Comparison of ENCODE assay signal across 17 mouse cellular contexts in genomic region chr2:27470535-27470934, GRCm38 (mm10). TPM values are rescaled to one million over a fixed set of nuclear protein-coding genes. Genes with fewer than 3 reads are reported as not detected.
DNase-seq lines count a peak whose midpoint lies in the region; ATAC-seq lines count a peak whose summit lies in the region.
"Had no signal": no experiment of that assay in that cellular context is flagged by ENCODE, and none has a peak within 500 bp of the region (broad histone marks: within the 10 kb centered on the region; RNA-seq: fewer than 3 reads in every experiment).

No protein-coding gene starts in this region.

- no peak for ATAC-seq in embryonic facial prominence, embryonic 13.5 days (ENCODE audit: insufficient number of reproducible peaks, insufficient read depth, low FRiP score, low TSS enrichment, low read depth)
- no peak for ATAC-seq in intestine, embryonic 16.5 days
- ATAC-seq in liver, embryonic 16.5 days (ENCODE audit: low read depth), result peak; percentile 43
- ATAC-seq: Patski had no signal

- H3K9ac ChIP-seq in embryonic facial prominence, embryonic 13.5 days, result peak overlapping the region; percentile 32; the same call in 1 of the 2 replicates
- H3K9ac ChIP-seq in intestine, embryonic 16.5 days (ENCODE audit: low read depth, low read length), result peak overlapping the region; percentile 47; the same call in 1 of the 2 replicates
- H3K9ac ChIP-seq in liver, embryonic 16.5 days (ENCODE audit: low read depth, low read length), result peak overlapping the region; percentile 35
- H3K9ac ChIP-seq: kidney, embryonic 15.5 days had no signal

- H3K36me3 ChIP-seq in embryonic facial prominence, embryonic 13.5 days, result peaks cover 52% of the 10 kb centered on the region
- peaks cover 80% of the 10 kb centered on the region for H3K36me3 ChIP-seq in embryonic facial prominence, embryonic 10.5 days (replicated peaks)
- H3K36me3 ChIP-seq in intestine, embryonic 16.5 days (ENCODE audit: control insufficient read depth, insufficient read depth, low read length), result 0 out of 2 replicates have a peak, but pooled peaks cover 2% of the 10 kb centered on the region
- no peaks in the 10 kb centered on the region for H3K36me3 ChIP-seq in liver, embryonic 16.5 days (ENCODE audit: control insufficient read depth, insufficient read depth)

- H3K9me3 ChIP-seq in embryonic facial prominence, embryonic 13.5 days, result no peaks in the 10 kb centered on the region
- H3K9me3 ChIP-seq in embryonic facial prominence, embryonic 10.5 days, result no peaks in the 10 kb centered on the region
- H3K9me3 ChIP-seq in intestine, embryonic 16.5 days (ENCODE audit: control insufficient read depth, low read length), result no peaks in the 10 kb centered on the region
- H3K9me3 ChIP-seq in liver, embryonic 16.5 days (replicated peaks; ENCODE audit: control insufficient read depth, low read length), result no peaks in the 10 kb centered on the region
- H3K9me3 ChIP-seq: heart, embryonic 12.5 days; kidney, embryonic 15.5 days had no signal

- no peak overlapping the region for H3K27ac ChIP-seq in embryonic facial prominence, embryonic 13.5 days
- no peak overlapping the region for H3K27ac ChIP-seq in embryonic facial prominence, embryonic 10.5 days (replicated peaks)
- peak overlapping the region; percentile 77 for H3K27ac ChIP-seq in intestine, embryonic 16.5 days (ENCODE audit: low read length)
- peak overlapping the region; percentile 84 for H3K27ac ChIP-seq in liver, embryonic 16.5 days (ENCODE audit: low read length)
- H3K27ac ChIP-seq: layer of hippocampus, adult 2 months; left cerebral cortex, adult 2 months had no signal

- no peak overlapping the region for H3K4me3 ChIP-seq in embryonic facial prominence, embryonic 13.5 days
- no peak overlapping the region for H3K4me3 ChIP-seq in embryonic facial prominence, embryonic 10.5 days
- H3K4me3 ChIP-seq in intestine, embryonic 16.5 days (ENCODE audit: low read length), result no peak overlapping the region
- no peak overlapping the region for H3K4me3 ChIP-seq in liver, embryonic 16.5 days (ENCODE audit: low read depth, low read length)
- H3K4me3 ChIP-seq: heart, embryonic 12.5 days; kidney, embryonic 15.5 days; layer of hippocampus, adult 2 months; left cerebral cortex, adult 2 months had no signal

- H3K4me1 ChIP-seq in embryonic facial prominence, embryonic 13.5 days, result peaks cover 64% of the 10 kb centered on the region
- H3K4me1 ChIP-seq in embryonic facial prominence, embryonic 10.5 days, result peaks cover 66% of the 10 kb centered on the region
- peaks cover 70% of the 10 kb centered on the region for H3K4me1 ChIP-seq in intestine, embryonic 16.5 days (ENCODE audit: control insufficient read depth, insufficient read depth, low read length)
- H3K4me1 ChIP-seq in liver, embryonic 16.5 days (ENCODE audit: control insufficient read depth, low read depth, low read length), result peaks cover 63% of the 10 kb centered on the region

- H3K4me2 ChIP-seq in embryonic facial prominence, embryonic 13.5 days, result no peak overlapping the region
- H3K4me2 ChIP-seq in intestine, embryonic 16.5 days (ENCODE audit: low read depth, low read length), result peak overlapping the region; percentile 24; the same call in 1 of the 2 replicates
- peak overlapping the region; percentile 21 for H3K4me2 ChIP-seq in liver, embryonic 16.5 days (ENCODE audit: low read depth, low read length)
- H3K4me2 ChIP-seq: kidney, embryonic 15.5 days had no signal

- DNase-seq in embryonic facial prominence, embryonic 10.5 days (ENCODE audit: low spot score), result no peak
- DNase-seq in MEL-GATA-1-ER (ENCODE audit: extremely low read depth, low read depth) (peak; percentile 69), adipocyte (ENCODE audit: low spot score) (no peak)
- DNase-seq in embryo, embryonic 10.5 days (ENCODE audit: low spot score), result no peak
- DNase-seq in thymus, postnatal 36 days, result no peak
- DNase-seq: cerebellum, adult 2 months; embryo, embryonic 11 days; lung, postnatal 36 days; thymus, adult 2 months had no signal

- no peaks in the 10 kb centered on the region for H3K27me3 ChIP-seq in embryonic facial prominence, embryonic 13.5 days
- no peaks in the 10 kb centered on the region for H3K27me3 ChIP-seq in embryonic facial prominence, embryonic 10.5 days (replicated peaks; ENCODE audit: low read depth, poor library complexity, severe bottlenecking)
- no peaks in the 10 kb centered on the region for H3K27me3 ChIP-seq in intestine, embryonic 16.5 days (replicated peaks; ENCODE audit: control insufficient read depth, insufficient read depth, low read length)
- H3K27me3 ChIP-seq in liver, embryonic 16.5 days (ENCODE audit: control insufficient read depth, insufficient read depth, low read depth, low read length), result no peaks in the 10 kb centered on the region
- H3K27me3 ChIP-seq: heart, embryonic 12.5 days; kidney, embryonic 15.5 days; Patski had no signal

- WGBS in embryonic facial prominence, embryonic 13.5 days, result 95% methylated on average over 2 of the region's 2 CpGs
- WGBS in embryonic facial prominence, embryonic 10.5 days, result 92% methylated on average over 2 of the region's 2 CpGs
- WGBS in intestine, embryonic 16.5 days, result 86% methylated on average over 2 of the region's 2 CpGs
- 29% methylated on average over 2 of the region's 2 CpGs for WGBS in liver, embryonic 16.5 days (ENCODE audit: insufficient replicate concordance)

RNA-seq across cellular contexts. Expression of gene Brd3os, which starts 28.4 kb away (rescaled TPM):
- polyA plus RNA-seq in embryonic facial prominence, embryonic 13.5 days (2015; fragmentation: Nextera tagmentation; extraction: Ambion mirVana), result 15.4 and 15.7 TPM in 2 replicates
- 8.8 and 8.9 TPM in 2 replicates for polyA plus RNA-seq in embryonic facial prominence, embryonic 10.5 days (2016; fragmentation: Nextera tagmentation; extraction: Ambion mirVana)
- 4.6 and 5.5 TPM in 2 replicates for polyA plus RNA-seq in intestine, embryonic 16.5 days (2015; fragmentation: Nextera tagmentation; extraction: Ambion mirVana)
- 0.32 and 0.67 TPM in 2 replicates for polyA plus RNA-seq in liver, embryonic 16.5 days (2015; fragmentation: Nextera tagmentation; extraction: Ambion mirVana)

RNA-seq across cellular contexts. Expression of gene Brd3, which starts 36.9 kb away (rescaled TPM):
- 116 and 138 TPM in 2 replicates for polyA plus RNA-seq in embryonic facial prominence, embryonic 13.5 days (2015; fragmentation: Nextera tagmentation; extraction: Ambion mirVana)
- 189 and 195 TPM in 2 replicates for polyA plus RNA-seq in embryonic facial prominence, embryonic 10.5 days (2016; fragmentation: Nextera tagmentation; extraction: Ambion mirVana)
- 82.5 and 85.9 TPM in 2 replicates for polyA plus RNA-seq in intestine, embryonic 16.5 days (2015; fragmentation: Nextera tagmentation; extraction: Ambion mirVana)
- polyA plus RNA-seq in liver, embryonic 16.5 days (2015; fragmentation: Nextera tagmentation; extraction: Ambion mirVana), result 21.5 and 24.3 TPM in 2 replicates

RNA-seq across cellular contexts. Expression of gene Vav2, which starts 43.7 kb away (rescaled TPM):
- 5.2 and 5.4 TPM in 2 replicates for polyA plus RNA-seq in embryonic facial prominence, embryonic 13.5 days (2015; fragmentation: Nextera tagmentation; extraction: Ambion mirVana)
- polyA plus RNA-seq in embryonic facial prominence, embryonic 10.5 days (2016; fragmentation: Nextera tagmentation; extraction: Ambion mirVana), result 10.3 and 11.3 TPM in 2 replicates
- polyA plus RNA-seq in intestine, embryonic 16.5 days (2015; fragmentation: Nextera tagmentation; extraction: Ambion mirVana), result 4.1 and 4.8 TPM in 2 replicates
- polyA plus RNA-seq in liver, embryonic 16.5 days (2015; fragmentation: Nextera tagmentation; extraction: Ambion mirVana), result 4.9 and 5.9 TPM in 2 replicates

RNA-seq across cellular contexts. Expression of gene Wdr5, which starts 44.4 kb away (rescaled TPM):
- polyA plus RNA-seq in embryonic facial prominence, embryonic 13.5 days (2015; fragmentation: Nextera tagmentation; extraction: Ambion mirVana), result 57.4 and 57.9 TPM in 2 replicates
- 81.5 and 86.2 TPM in 2 replicates for polyA plus RNA-seq in embryonic facial prominence, embryonic 10.5 days (2016; fragmentation: Nextera tagmentation; extraction: Ambion mirVana)
- polyA plus RNA-seq in intestine, embryonic 16.5 days (2015; fragmentation: Nextera tagmentation; extraction: Ambion mirVana), result 40.0 and 44.8 TPM in 2 replicates
- 22.2 and 22.4 TPM in 2 replicates for polyA plus RNA-seq in liver, embryonic 16.5 days (2015; fragmentation: Nextera tagmentation; extraction: Ambion mirVana)

Comparison
In these comparisons a context has a peak if more than half of its experiments do, and no peak if none do; other contexts are left out.
1. H3K27ac ChIP-seq: peak in intestine, embryonic 16.5 days (single experiment) and liver, embryonic 16.5 days (single experiment); none in embryonic facial prominence, embryonic 13.5 days (single experiment) and embryonic facial prominence, embryonic 10.5 days (single experiment).
2. Peak in every context shown above with its lines, with median percentiles within 50 percentile points of each other: H3K9ac ChIP-seq.